8 mouse cellular contexts compared by ENCODE assay signal in the genomic region with DNA sequence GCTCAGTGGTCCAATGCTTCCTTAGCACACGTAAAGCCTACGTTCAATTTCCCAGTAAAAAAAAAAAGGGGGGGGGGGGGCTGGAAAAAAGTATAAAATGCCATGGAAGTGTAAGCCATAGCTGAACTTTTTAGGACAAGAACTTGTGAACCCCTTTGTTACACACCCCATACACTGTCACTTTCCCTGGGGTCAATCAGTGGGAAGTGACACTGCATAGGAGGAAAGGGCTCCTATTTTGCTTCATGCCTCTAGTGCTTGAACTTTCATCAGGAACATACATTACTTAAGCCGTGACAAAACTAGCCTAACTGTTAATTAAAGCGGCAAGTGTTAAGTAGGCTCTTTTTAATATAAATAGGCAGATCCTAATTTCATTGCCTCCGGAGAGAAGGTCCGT. TPM values are rescaled to one million over a fixed set of nuclear protein-coding genes. Genes with fewer than 3 reads are reported as not detected.
DNase-seq lines count a peak whose midpoint lies in the region; ATAC-seq and TF ChIP-seq lines count a peak whose summit lies in the region.

No protein-coding gene starts in this region.

- H3K4me2 ChIP-seq in embryonic facial prominence, embryonic 14.5 days (ENCODE audit: low read depth, low read length): peak overlapping the region; percentile 80
- H3K4me2 ChIP-seq in intestine, postnatal 0 days (replicated peaks; ENCODE audit: low read depth): peak overlapping the region; percentile 73
- peak overlapping the region; percentile 66 for H3K4me2 ChIP-seq in neural tube, embryonic 14.5 days (ENCODE audit: low read depth, low read length)

- 47% methylated on average over 6 of the region's 6 CpGs for WGBS in liver, adult 2 months
- 31% methylated on average over 6 of the region's 6 CpGs for WGBS in embryonic facial prominence, embryonic 14.5 days
- 32% methylated on average over 6 of the region's 6 CpGs for WGBS in intestine, postnatal 0 days
- 32% methylated on average over 6 of the region's 6 CpGs for WGBS in neural tube, embryonic 14.5 days

- intact Hi-C loops in left cerebral cortex, postnatal 14 days (cut with DNase I): loop anchor here (2.0 kb wide), 1 partner anchor 41 kb away; no protein-coding TSS in a partner anchor

- peaks cover 18% of the 10 kb centered on the region for H3K4me1 ChIP-seq in liver, adult 2 months (ENCODE audit: control insufficient read depth, insufficient read depth, low read length)
- peaks cover 10% of the 10 kb centered on the region for H3K4me1 ChIP-seq in embryonic facial prominence, embryonic 14.5 days (ENCODE audit: control insufficient read depth, insufficient read depth, low read length)
- no peaks in the 10 kb centered on the region; the same call in 1 of the 2 replicates for H3K4me1 ChIP-seq in intestine, postnatal 0 days (replicated peaks; ENCODE audit: control insufficient read depth, insufficient read depth, low read length)
- no peaks in the 10 kb centered on the region for H3K4me1 ChIP-seq in neural tube, embryonic 14.5 days (ENCODE audit: control insufficient read depth, insufficient read depth, low read length)

- peak; percentile 14 for DNase-seq in liver, adult 2 months (ENCODE audit: extremely low read depth, low read depth, low spot score)
- DNase-seq in liver: no peak
- DNase-seq in embryonic facial prominence, embryonic 14.5 days (ENCODE audit: low spot score): no peak
- DNase-seq in left cerebral cortex, postnatal 14 days (ENCODE audit: low spot score in 2 of 2): no peak
- DNase-seq in cerebellum, adult 8-10 months: no peak
- DNase-seq in left cerebral cortex, adult 8-10 months (ENCODE audit: low spot score in 2 of 2): no peak

- TF ChIP-seq CTCF in liver, adult 2 months (IDR thresholded peaks at IDR 0.05; ENCODE audit: low read depth, low read length): no peak
- TF ChIP-seq CTCF in intestine, postnatal 0 days (IDR thresholded peaks at IDR 0.05; ENCODE audit: low read depth): no peak

- TF ChIP-seq POLR2A in liver, adult 2 months (IDR thresholded peaks at IDR 0.05; ENCODE audit: extremely low read depth, insufficient read depth, low read length): no peak

- peak overlapping the region; percentile 58; the same call in 1 of the 2 replicates for H3K27ac ChIP-seq in liver, adult 2 months (replicated peaks; ENCODE audit: insufficient read depth, low read depth, low read length)
- H3K27ac ChIP-seq in embryonic facial prominence, embryonic 14.5 days (replicated peaks; ENCODE audit: low read depth, low read length): peak overlapping the region; percentile 70
- peak overlapping the region; percentile 89; the same call in 1 of the 2 replicates for H3K27ac ChIP-seq in intestine, postnatal 0 days (ENCODE audit: low read depth, low read length)
- peak overlapping the region; percentile 74 for H3K27ac ChIP-seq in neural tube, embryonic 14.5 days (ENCODE audit: low read depth, low read length)

- H3K4me3 ChIP-seq in liver, adult 2 months (ENCODE audit: insufficient read depth, low read depth, low read length): peak overlapping the region; percentile 40
- H3K4me3 ChIP-seq in embryonic facial prominence, embryonic 14.5 days (ENCODE audit: low read depth, low read length): peak overlapping the region; percentile 59
- H3K4me3 ChIP-seq in intestine, postnatal 0 days (ENCODE audit: low read depth, low read length): peak overlapping the region; percentile 81
- H3K4me3 ChIP-seq in neural tube, embryonic 14.5 days (ENCODE audit: low read depth, low read length): peak overlapping the region; percentile 68

- peaks cover 19% of the 10 kb centered on the region; the same call in 1 of the 2 replicates for H3K79me2 ChIP-seq in liver, adult 2 months (ENCODE audit: control insufficient read depth, insufficient read depth, low read length)

- no peaks in the 10 kb centered on the region for H3K36me3 ChIP-seq in liver, adult 2 months (ENCODE audit: control insufficient read depth, insufficient read depth, low read length)
- H3K36me3 ChIP-seq in embryonic facial prominence, embryonic 14.5 days (ENCODE audit: control insufficient read depth, insufficient read depth, low read length): no peaks in the 10 kb centered on the region
- no peaks in the 10 kb centered on the region for H3K36me3 ChIP-seq in intestine, postnatal 0 days (ENCODE audit: control insufficient read depth, insufficient read depth)
- H3K36me3 ChIP-seq in neural tube, embryonic 14.5 days (ENCODE audit: control insufficient read depth, insufficient read depth, low read length): no peaks in the 10 kb centered on the region

- no peaks in the 10 kb centered on the region for H3K27me3 ChIP-seq in liver, adult 2 months (ENCODE audit: control insufficient read depth, insufficient read depth, low read length)
- H3K27me3 ChIP-seq in embryonic facial prominence, embryonic 14.5 days (replicated peaks; ENCODE audit: control insufficient read depth, insufficient read depth, low read length): no peaks in the 10 kb centered on the region
- no peaks in the 10 kb centered on the region for H3K27me3 ChIP-seq in intestine, postnatal 0 days (replicated peaks; ENCODE audit: control insufficient read depth, insufficient read depth, low read length)
- H3K27me3 ChIP-seq in neural tube, embryonic 14.5 days (ENCODE audit: control insufficient read depth, insufficient read depth, low read length): no peaks in the 10 kb centered on the region

- no peak overlapping the region for H3K9ac ChIP-seq in liver, adult 2 months (ENCODE audit: low read depth, low read length)
- peak overlapping the region; percentile 66 for H3K9ac ChIP-seq in embryonic facial prominence, embryonic 14.5 days (ENCODE audit: low read depth, low read length)
- H3K9ac ChIP-seq in intestine, postnatal 0 days (ENCODE audit: low read depth, low read length): 0 out of 2 replicates have a peak overlapping the region, but pooled peaks have one; percentile 79
- H3K9ac ChIP-seq in neural tube, embryonic 14.5 days (replicated peaks; ENCODE audit: low read depth, low read length): peak overlapping the region; percentile 56

- H3K9me3 ChIP-seq in embryonic facial prominence, embryonic 14.5 days (ENCODE audit: control insufficient read depth, low read length): no peaks in the 10 kb centered on the region
- H3K9me3 ChIP-seq in intestine, postnatal 0 days (ENCODE audit: control insufficient read depth): no peaks in the 10 kb centered on the region
- no peaks in the 10 kb centered on the region for H3K9me3 ChIP-seq in neural tube, embryonic 14.5 days (ENCODE audit: control insufficient read depth, low read length)

- ATAC-seq in embryonic facial prominence, embryonic 14.5 days (ENCODE audit: low read depth): no peak
- no peak for ATAC-seq in intestine, postnatal 0 days
- 0 out of 2 replicates have a peak, but pooled peaks have one; percentile 1 for ATAC-seq in neural tube, embryonic 14.5 days (ENCODE audit: low read depth)

RNA-seq across cellular contexts. Expression of a gene that starts 0.8 kb away (rescaled TPM):
- 72.4 and 99.9 TPM in 2 replicates for total RNA-seq in liver, adult 2 months (2014; rRNA removed)
- polyA plus RNA-seq in liver, adult 2 months (2012; rRNA removed): 172 and 188 TPM in 2 replicates
- 46.2 and 48.1 TPM in 2 replicates for polyA plus RNA-seq in embryonic facial prominence, embryonic 14.5 days (2014; fragmentation: Nextera tagmentation; extraction: Ambion mirVana)
- 209 and 212 TPM in 2 replicates for polyA plus RNA-seq in intestine, postnatal 0 days (2015; fragmentation: Nextera tagmentation; extraction: Ambion mirVana)
- polyA plus RNA-seq in neural tube, embryonic 14.5 days (2014; fragmentation: Nextera tagmentation; extraction: Ambion mirVana): 40.0 and 44.7 TPM in 2 replicates
- 10 to 100 TPM; 33.8 to 37.1 TPM for total RNA-seq in left cerebral cortex, postnatal 14 days (2021)
- 10 to 100 TPM; 22.6 to 34.6 (median 26.1) TPM for total RNA-seq in left cerebral cortex, adult 8-10 months (2022)

RNA-seq across cellular contexts. Expression of a gene that starts 26.1 kb away (rescaled TPM):
- total RNA-seq in liver, adult 2 months (2014; rRNA removed): 0.09 TPM in 1 of 2 replicates, not detected in the other
- not detected in 2 replicates for polyA plus RNA-seq in liver, adult 2 months (2012; rRNA removed)
- 0.11 and 0.22 TPM in 2 replicates for polyA plus RNA-seq in embryonic facial prominence, embryonic 14.5 days (2014; fragmentation: Nextera tagmentation; extraction: Ambion mirVana)
- polyA plus RNA-seq in intestine, postnatal 0 days (2015; fragmentation: Nextera tagmentation; extraction: Ambion mirVana): not detected in 2 replicates
- 0.16 TPM in 1 of 2 replicates, not detected in the other for polyA plus RNA-seq in neural tube, embryonic 14.5 days (2014; fragmentation: Nextera tagmentation; extraction: Ambion mirVana)
- under 1 TPM; 0.26 to 0.57 TPM for total RNA-seq in left cerebral cortex, postnatal 14 days (2021)
- under 1 TPM in 3 of 4 experiments, not detected in 1; 0.22 to 0.23 (median 0.23) TPM for total RNA-seq in left cerebral cortex, adult 8-10 months (2022)

RNA-seq across cellular contexts. Expression of a gene that starts 50.0 kb away (rescaled TPM):
- 97.4 and 99.6 TPM in 2 replicates for total RNA-seq in liver, adult 2 months (2014; rRNA removed)
- polyA plus RNA-seq in liver, adult 2 months (2012; rRNA removed): 46.0 and 56.3 TPM in 2 replicates
- polyA plus RNA-seq in embryonic facial prominence, embryonic 14.5 days (2014; fragmentation: Nextera tagmentation; extraction: Ambion mirVana): 172 and 175 TPM in 2 replicates
- polyA plus RNA-seq in intestine, postnatal 0 days (2015; fragmentation: Nextera tagmentation; extraction: Ambion mirVana): 96.6 and 97.3 TPM in 2 replicates
- 94.2 and 99.8 TPM in 2 replicates for polyA plus RNA-seq in neural tube, embryonic 14.5 days (2014; fragmentation: Nextera tagmentation; extraction: Ambion mirVana)
- 10 to 100 TPM; 45.6 to 45.9 TPM for total RNA-seq in left cerebral cortex, postnatal 14 days (2021)
- total RNA-seq in left cerebral cortex, adult 8-10 months (2022): 10 to 100 TPM; 41.0 to 48.1 (median 43.4) TPM

RNA-seq across cellular contexts. Expression of a gene that starts 50.1 kb away (rescaled TPM):
- 140 and 151 TPM in 2 replicates for total RNA-seq in liver, adult 2 months (2014; rRNA removed)
- polyA plus RNA-seq in liver, adult 2 months (2012; rRNA removed): 209 and 210 TPM in 2 replicates
- polyA plus RNA-seq in embryonic facial prominence, embryonic 14.5 days (2014; fragmentation: Nextera tagmentation; extraction: Ambion mirVana): 286 and 299 TPM in 2 replicates
- polyA plus RNA-seq in intestine, postnatal 0 days (2015; fragmentation: Nextera tagmentation; extraction: Ambion mirVana): 249 and 255 TPM in 2 replicates
- polyA plus RNA-seq in neural tube, embryonic 14.5 days (2014; fragmentation: Nextera tagmentation; extraction: Ambion mirVana): 242 and 258 TPM in 2 replicates
- total RNA-seq in left cerebral cortex, postnatal 14 days (2021): 100 to 1,000 TPM; 133 to 144 TPM
- 100 to 1,000 TPM; 111 to 126 (median 116) TPM for total RNA-seq in left cerebral cortex, adult 8-10 months (2022)
